Mouse (Mus musculus) spleen, adult 2 months (tissue): ENCODE measurements around the gene Gnb3. TPM values are rescaled to one million over a fixed set of nuclear protein-coding genes. Genes with fewer than 3 reads are reported as not detected.

Experiments used
- DNase-seq, 2 experiments: peaks; one replicate each; pipeline versions ENCODE4 v3.0.0 to v3.0.0-alpha.2; 2012 to 2021; ENCODE audit warnings: low spot score in 2 of 2, low read depth in 1 of 2
- H3K27ac ChIP-seq: fragments of 200-500 bp; 2 replicates; pipeline ENCODE4 v1.5.1; 2012; ENCODE audit warnings: low read length, inconsistent platforms; ENCODE audit not compliant: insufficient read depth
- H3K27me3 ChIP-seq: fragments of 200-500 bp; 2 replicates; pipeline ENCODE4 v1.6.1; 2012; ENCODE audit warnings: mild to moderate bottlenecking, moderate library complexity, low read length, inconsistent platforms; ENCODE audit not compliant: control insufficient read depth, insufficient read depth
- H3K36me3 ChIP-seq: fragments of 200-500 bp; 2 replicates; pipeline ENCODE4 v1.6.1; 2012; ENCODE audit warnings: mild to moderate bottlenecking, low read length, inconsistent platforms; ENCODE audit not compliant: control insufficient read depth, insufficient read depth
- H3K4me1 ChIP-seq: fragments of 200-500 bp; 2 replicates; pipeline ENCODE4 v1.6.1; 2011; ENCODE audit warnings: inconsistent platforms; ENCODE audit not compliant: control insufficient read depth, insufficient read depth, insufficient read length
- H3K4me3 ChIP-seq: fragments of 200-500 bp; 2 replicates; pipeline ENCODE4 v1.5.1; 2011; ENCODE audit warnings: mild to moderate bottlenecking, inconsistent platforms; ENCODE audit not compliant: insufficient read depth, insufficient read length; ENCODE audit errors: extremely low read depth
- CTCF ChIP-seq: fragments of 200-500 bp; IDR thresholded peaks from 2 replicates; pipeline ENCODE4 v1.5.1; 2011; ENCODE audit warnings: mild to moderate bottlenecking, inconsistent platforms; ENCODE audit not compliant: insufficient read depth, insufficient read length, insufficient replicate concordance; ENCODE audit errors: extremely low read depth
- POLR2A ChIP-seq: fragments of 200-500 bp; IDR thresholded peaks from 2 replicates; pipeline ENCODE4 v1.6.1; 2011; ENCODE audit warnings: low read depth, low read length, inconsistent platforms
- WGBS: fragments of 180-500 bp; shearing (Covaris S2); methylation state at CpG from one replicate; pipeline ENCODE4 v1.1.7; 2018; 5-methylcytosine and 5-hydroxymethylcytosine counted together
- polyA plus RNA-seq: library from polyadenylated mRNA; depleted of rRNA; stranded (reverse); fragments of >200 nt; gene quantifications from 2 replicates; pipeline ENCODE4 v1.2.3, GENCODE M21; 2012; rRNA removed

The Gnb3 gene
- 0.13 and 0.37 TPM in 2 replicates for polyA plus RNA-seq

DNA sequence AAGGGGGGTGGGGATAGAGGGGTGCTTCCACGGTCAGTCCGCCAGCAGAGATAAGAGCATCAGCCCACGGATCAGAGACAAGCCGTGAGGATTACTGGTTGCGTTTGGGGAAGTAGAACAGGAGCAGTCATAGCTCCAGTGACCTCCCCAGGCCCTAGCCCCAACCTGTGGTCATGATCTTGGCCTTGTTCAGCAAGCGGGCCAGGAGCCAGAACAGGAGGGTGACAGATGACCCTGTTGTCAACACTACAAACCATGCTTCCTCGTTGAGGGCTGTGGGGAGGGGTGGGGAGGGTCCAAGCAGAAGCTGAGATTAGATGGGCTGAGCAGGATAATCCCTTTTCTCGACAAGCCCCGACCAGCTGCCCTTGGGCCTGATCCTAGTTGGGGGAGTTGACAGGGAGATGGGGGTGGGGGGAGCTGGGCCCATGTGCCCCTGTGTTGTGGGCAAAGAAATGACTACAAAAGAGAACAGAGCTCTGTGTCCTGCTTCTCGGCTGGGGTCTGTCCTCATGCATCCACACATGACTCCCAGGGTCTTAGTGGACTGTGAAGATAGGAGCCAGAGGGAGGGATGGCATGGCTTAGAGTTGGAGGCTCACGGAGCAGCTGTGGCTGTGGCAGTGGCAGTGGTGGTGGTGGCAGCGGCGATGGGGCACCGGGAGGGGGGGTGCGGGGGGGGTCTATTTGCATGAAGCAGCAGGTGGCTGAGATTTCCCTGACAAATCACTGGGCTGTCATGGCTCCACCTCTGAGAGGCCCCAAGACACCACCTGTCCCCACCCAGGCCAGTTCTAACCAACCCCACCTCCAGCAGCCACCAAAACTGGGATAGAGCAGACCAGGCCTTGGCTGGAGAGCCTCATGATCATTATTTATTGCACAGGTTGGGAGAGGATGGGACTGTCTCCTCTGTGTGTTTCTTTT is at the start of gene Gnb3:
TSS of gene Gnb3 (minus strand) at position 35 of the 927 bp plus-strand sequence.
- Histone ChIP-seq H3K27ac (no peak within 1 kb of the TSS), H3K36me3 (no peaks in the 10 kb centered on the region), H3K4me3 (no peak within 1 kb of the TSS), H3K27me3 (no peaks in the 10 kb centered on the region), H3K4me1 (no peaks in the 10 kb centered on the region; the same call in 1 of the 2 replicates)
- 48% methylated on average over 15 of the region's 15 CpGs for WGBS
- DNase-seq = peak in 1 of 2 experiments; percentile 17
- no peak for TF ChIP-seq POLR2A
- no peak for TF ChIP-seq CTCF

DNA sequence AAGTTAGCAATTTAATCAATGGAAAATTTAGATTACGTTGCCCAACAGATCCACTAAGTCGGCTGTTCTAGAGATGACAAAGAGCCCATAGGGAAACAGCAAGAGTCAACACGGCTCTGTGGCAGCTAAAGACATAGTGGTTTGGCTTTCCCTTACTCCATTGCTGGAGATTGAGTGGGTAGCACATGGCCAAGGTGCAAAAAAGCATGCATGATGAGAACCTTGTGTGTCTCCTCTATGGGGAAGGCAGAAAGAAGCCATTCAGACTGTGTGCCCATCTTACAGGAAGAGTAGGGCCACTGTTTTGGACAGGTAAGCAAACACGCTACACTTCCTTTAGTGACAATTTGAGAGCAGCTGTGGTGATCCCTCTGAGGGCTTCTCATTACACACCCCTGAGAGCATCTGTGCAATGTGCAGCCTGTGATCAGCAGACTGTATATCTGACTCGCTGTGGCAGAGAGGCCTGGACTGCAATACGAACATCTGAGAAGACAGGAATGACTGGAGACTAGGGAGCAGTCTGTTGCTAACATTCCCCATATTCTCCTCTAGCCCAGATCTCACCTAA is 48.6 kb upstream of the Gnb3 start:
- WGBS = 77% methylated on average over 6 of the region's 6 CpGs
- H3K27ac ChIP-seq = no peak overlapping the region

DNA sequence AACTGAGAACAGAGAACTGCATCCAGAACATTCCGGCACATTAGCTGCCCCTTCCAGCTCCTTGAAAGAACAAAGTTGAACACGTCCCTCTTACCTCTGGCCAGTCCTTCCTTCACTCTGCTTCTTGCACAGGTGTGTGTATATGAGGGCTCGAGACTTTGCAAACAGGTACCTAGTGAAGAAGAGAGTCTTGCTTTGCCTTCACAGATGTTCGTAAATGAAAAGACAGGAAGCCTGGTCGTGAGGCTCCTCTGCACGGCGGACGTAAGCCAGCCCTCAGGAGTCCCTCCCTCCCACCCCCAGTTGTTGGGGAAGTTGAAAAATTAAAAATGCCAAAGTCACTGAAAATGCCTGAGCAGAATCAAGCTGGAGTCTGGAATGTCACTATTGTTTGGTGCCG is 47.9 kb upstream of the Gnb3 start, which contains the start of gene Cd4:
TSS of gene Cd4 (minus strand) at position 236 of the 400 bp plus-strand sequence.
- peaks cover 3% of the 10 kb centered on the region; the same call in 1 of the 2 replicates for H3K4me1 ChIP-seq
- DNase-seq = no peak
- 45% methylated on average over 9 of the region's 9 CpGs for WGBS
- no peaks in the 10 kb centered on the region for H3K27me3 ChIP-seq
- no peaks in the 10 kb centered on the region for H3K36me3 ChIP-seq
- TF ChIP-seq CTCF = no peak
- no peak for TF ChIP-seq POLR2A
- H3K27ac ChIP-seq = peak within 1 kb of the TSS; percentile 54; the same call in 1 of the 2 replicates
- peak within 1 kb of the TSS; percentile 61 for H3K4me3 ChIP-seq

More for the DNA sequence above, 48.6 kb upstream of the Gnb3 start:
- H3K36me3 ChIP-seq = no peaks in the 10 kb centered on the region
- H3K4me3 ChIP-seq = no peak overlapping the region
- H3K27me3 ChIP-seq = no peaks in the 10 kb centered on the region
- TF ChIP-seq CTCF (no peak), POLR2A (no peak)
- DNase-seq = no peak
- H3K4me1 ChIP-seq = peaks cover 3% of the 10 kb centered on the region; the same call in 1 of the 2 replicates

DNA sequence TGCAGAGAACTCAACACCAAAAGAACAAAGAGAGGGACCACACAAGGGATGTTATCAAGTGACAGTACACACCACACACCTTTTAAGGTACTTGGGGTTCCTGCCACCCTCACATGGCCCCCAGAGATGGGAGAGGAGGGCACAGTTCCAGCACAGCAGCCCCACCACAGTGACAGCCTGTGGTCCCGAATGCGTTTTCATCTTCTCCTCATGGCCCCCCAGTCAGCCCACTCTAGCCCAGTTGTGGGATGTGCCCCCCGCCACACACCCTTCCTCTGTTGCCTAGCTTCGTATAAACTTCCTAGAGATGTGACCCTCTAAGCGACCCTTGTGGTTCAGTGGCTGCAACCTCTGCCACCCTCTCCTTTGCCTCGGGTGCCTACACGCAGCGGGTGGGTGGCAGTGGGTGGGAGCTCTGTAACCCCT is 45.9 kb upstream of the Gnb3 start:
- no peaks in the 10 kb centered on the region for H3K27me3 ChIP-seq
- no peaks in the 10 kb centered on the region for H3K36me3 ChIP-seq
- TF ChIP-seq POLR2A = no peak
- TF ChIP-seq CTCF = no peak
- no peak for DNase-seq
- H3K4me3 ChIP-seq = peak overlapping the region; percentile 42
- H3K27ac ChIP-seq = peak overlapping the region; percentile 39; the same call in 1 of the 2 replicates
- WGBS = 46% methylated on average over 8 of the region's 8 CpGs
- H3K4me1 ChIP-seq = peaks cover 3% of the 10 kb centered on the region; the same call in 1 of the 2 replicates

DNA sequence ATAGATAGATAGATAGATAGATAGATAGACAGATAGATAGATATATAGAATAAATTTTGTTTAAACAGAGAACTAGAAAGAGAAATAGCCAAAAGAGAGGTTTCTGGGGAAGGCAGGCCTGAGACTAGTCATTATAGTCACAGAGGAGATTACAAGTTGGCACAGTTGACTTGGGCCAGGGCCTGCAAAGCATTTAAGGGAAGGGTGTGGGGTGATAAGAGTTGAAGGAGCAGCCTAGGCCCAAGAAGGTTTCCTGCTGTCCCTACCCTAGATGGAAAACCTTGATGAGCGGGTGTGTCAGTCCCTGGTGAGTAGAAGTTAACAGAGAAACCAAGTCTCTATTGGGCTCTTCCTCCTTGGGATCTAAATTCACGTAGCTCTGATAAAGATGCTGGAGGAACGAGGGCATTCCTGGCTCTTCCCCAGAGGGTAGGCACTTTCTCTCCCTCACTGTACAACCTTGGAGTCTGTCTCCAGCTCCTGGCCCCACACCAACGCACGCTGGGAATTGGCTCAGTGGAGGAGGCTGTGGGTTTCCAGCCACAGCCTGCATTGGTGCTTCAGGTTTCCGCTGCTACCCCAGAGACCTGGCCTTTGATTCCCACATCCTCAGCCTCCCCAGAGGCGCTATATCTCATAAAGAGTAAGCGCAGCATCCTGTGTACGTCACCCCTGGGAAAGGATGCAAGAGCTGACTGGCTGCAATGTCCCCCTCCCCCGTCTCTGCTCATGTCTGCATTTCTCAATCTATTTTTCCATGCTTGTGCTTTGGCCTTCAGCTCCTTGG is 44.8 kb upstream of the Gnb3 start:
- H3K27me3 ChIP-seq = no peaks in the 10 kb centered on the region

DNA sequence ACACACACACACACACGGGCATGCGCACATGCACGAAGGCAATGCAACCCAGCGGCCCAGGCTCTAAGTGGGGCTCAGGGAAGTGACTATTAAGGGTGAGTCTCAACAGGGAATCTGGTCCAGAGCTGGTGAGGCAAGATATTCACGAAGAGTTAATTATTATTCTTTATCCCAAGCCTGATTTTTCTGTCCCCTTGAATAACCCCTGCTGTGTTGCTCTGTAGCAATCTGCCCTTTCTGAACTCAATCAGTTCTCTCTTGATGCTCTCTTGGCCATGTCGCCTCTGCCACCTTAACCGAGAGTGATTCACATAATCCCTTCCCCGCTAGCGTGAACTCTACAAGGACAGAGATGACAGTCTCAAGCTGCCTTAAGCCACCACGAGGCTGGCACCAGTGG is 43.3 kb upstream of the Gnb3 start:
- no peak for DNase-seq
- Histone ChIP-seq H3K27ac (no peak overlapping the region), H3K27me3 (no peaks in the 10 kb centered on the region)

More for the DNA sequence above, 44.8 kb upstream of the Gnb3 start:
- H3K4me3 ChIP-seq = peak overlapping the region; percentile 14; the same call in 1 of the 2 replicates
- DNase-seq = no peak
- TF ChIP-seq POLR2A (no peak), CTCF (no peak)
- H3K27ac ChIP-seq = peak overlapping the region; percentile 41
- no peaks in the 10 kb centered on the region for H3K36me3 ChIP-seq
- peaks cover 3% of the 10 kb centered on the region; the same call in 1 of the 2 replicates for H3K4me1 ChIP-seq
- WGBS = 42% methylated on average over 10 of the region's 10 CpGs

More for the DNA sequence above, 43.3 kb upstream of the Gnb3 start:
- Histone ChIP-seq H3K36me3 (no peaks in the 10 kb centered on the region), H3K4me3 (no peak overlapping the region), H3K4me1 (peaks cover 3% of the 10 kb centered on the region; the same call in 1 of the 2 replicates)
- TF ChIP-seq CTCF (no peak), POLR2A (no peak)
- WGBS = 86% methylated on average over 10 of the region's 10 CpGs
